Mouse (Mus musculus): ENCODE data around the gene Rnf149.

- TF ChIP-seq EP300 (IDR thresholded peaks at IDR 0.05; ENCODE audit: low read length) = no peak
- TF ChIP-seq CTCF (conservative IDR thresholded peaks at IDR 0.05 in 1 of 2, IDR thresholded peaks at IDR 0.05 in 1 of 2; ENCODE audit: low read depth in 2 of 2, low read length in 2 of 2) = no peak
- TF ChIP-seq ZMIZ1 (IDR thresholded peaks at IDR 0.05; ENCODE audit: low read depth, low read length) = no peak
- TF ChIP-seq MAZ (IDR thresholded peaks at IDR 0.05; ENCODE audit: low read depth, low read length) = no peak
- TF ChIP-seq UBTF (IDR thresholded peaks at IDR 0.05; ENCODE audit: low read depth, low read length) = no peak
- TF ChIP-seq CHD2 (IDR thresholded peaks at IDR 0.05; ENCODE audit: low read length) = no peak
Measured at GRCm38 (mm10) chr1:39581215-39581614, 4.0 kb upstream of the Rnf149 start.
